Mouse (Mus musculus) heart, embryonic 13.5 days (tissue): ENCODE results near the gene 1700080E11Rik. TPM values are rescaled to one million over a fixed set of nuclear protein-coding genes. Genes with fewer than 3 reads are reported as not detected.
A peak's percentile ranks its signal among the peaks of the same experiment; 100 is the strongest.
"Not testable (repeated sequence)": the region's sequence is repeated elsewhere in the genome, so short reads cannot be mapped to it uniquely, and the experiment has no call there.

Experiments
- ATAC-seq: fragments of 200-750 bp; cut with Nextera tagmentation; 2 replicates; pipeline ENCODE4 v1.8.0; 2017; ENCODE audit warnings: moderate TSS enrichment; ENCODE audit not compliant: insufficient number of reproducible peaks, low FRiP score, low TSS enrichment; ENCODE audit errors: extremely low read depth
- H3K27ac ChIP-seq: fragments of 300-500 bp; sonication (generic); replicated peaks from 2 replicates; pipeline ENCODE4 v1.5.1; 2015; ENCODE audit warnings: moderate library complexity, mild to moderate bottlenecking, inconsistent platforms
- H3K27me3 ChIP-seq: fragments of 300-500 bp; sonication (generic); replicated peaks from 2 replicates; pipeline ENCODE4 v1.6.1; 2015; ENCODE audit warnings: mild to moderate bottlenecking, inconsistent platforms
- H3K36me3 ChIP-seq: fragments of 300-500 bp; sonication (generic); 2 replicates; pipeline ENCODE4 v1.6.1; 2015; ENCODE audit warnings: mild to moderate bottlenecking, inconsistent platforms
- H3K4me1 ChIP-seq: fragments of 300-500 bp; sonication (generic); 2 replicates; pipeline ENCODE4 v1.6.1; 2015; ENCODE audit warnings: inconsistent platforms
- H3K4me2 ChIP-seq: fragments of 300-500 bp; sonication (generic); 2 replicates; pipeline ENCODE4 v1.6.1; 2015; ENCODE audit warnings: inconsistent platforms, mild to moderate bottlenecking, moderate library complexity
- H3K4me3 ChIP-seq: fragments of 300-500 bp; sonication (generic); 2 replicates; pipeline ENCODE4 v1.5.1; 2015; ENCODE audit warnings: moderate library complexity, mild to moderate bottlenecking, inconsistent platforms
- H3K9ac ChIP-seq: fragments of 300-500 bp; sonication (generic); 2 replicates; pipeline ENCODE4 v1.6.1; 2015; ENCODE audit warnings: inconsistent platforms, mild to moderate bottlenecking, moderate library complexity
- H3K9me3 ChIP-seq: fragments of 300-500 bp; sonication (generic); 2 replicates; pipeline ENCODE4 v1.6.1; 2016; ENCODE audit warnings: inconsistent platforms
- WGBS: fragments of 180-500 bp; shearing (Covaris S2); methylation state at CpG from one replicate; pipeline ENCODE4 v1.1.7; 2015; ENCODE audit warnings: mixed read lengths; 5-methylcytosine and 5-hydroxymethylcytosine counted together
- polyA plus RNA-seq: library from polyadenylated mRNA; unstranded; fragments of >200 nt; fragmentation: Nextera tagmentation; extraction: Ambion mirVana; gene quantifications from 2 replicates; pipeline ENCODE4 v1.2.1, GENCODE M21; 2015

1700080E11Rik gene
- polyA plus RNA-seq = not detected in 2 replicates

GRCm38 (mm10) chr9:105144992-105145391 lies at the start of gene 1700080E11Rik:
Gene 1700080E11Rik, minus strand, starts transcription at chr9:105145092.
- H3K9me3 ChIP-seq = no peaks in the 10 kb centered on the region
- no peak within 1 kb of the TSS for H3K27ac ChIP-seq
- H3K4me3 ChIP-seq = no peak within 1 kb of the TSS
- H3K4me2 ChIP-seq = no peak within 1 kb of the TSS
- ATAC-seq = no peak
- 70% methylated on average over 6 of the region's 6 CpGs for WGBS
- H3K4me1 ChIP-seq = no peaks in the 10 kb centered on the region
- no peak within 1 kb of the TSS for H3K9ac ChIP-seq
- no peaks in the 10 kb centered on the region for H3K36me3 ChIP-seq
- no peaks in the 10 kb centered on the region for H3K27me3 ChIP-seq

- no peak overlapping the region for H3K27ac ChIP-seq
- no peaks in the 10 kb centered on the region for H3K36me3 ChIP-seq
- H3K4me2 ChIP-seq = no peak overlapping the region
- WGBS = 53% methylated on average over 3 of the region's 3 CpGs
- no peaks in the 10 kb centered on the region for H3K27me3 ChIP-seq
- no peak for ATAC-seq
- H3K9me3 ChIP-seq = no peaks in the 10 kb centered on the region
- no peak overlapping the region for H3K4me3 ChIP-seq
- H3K9ac ChIP-seq = no peak overlapping the region
- H3K4me1 ChIP-seq = no peaks in the 10 kb centered on the region
Measured at GRCm38 (mm10) chr9:105186725-105187124, 41.8 kb upstream of the 1700080E11Rik start.

GRCm38 (mm10) chr9:105182392-105182791 lies 37.5 kb upstream of the 1700080E11Rik start:
- Histone ChIP-seq H3K27ac (no peak overlapping the region), H3K4me2 (no peak overlapping the region)
- 79% methylated on average over 3 of the region's 3 CpGs for WGBS

DNA sequence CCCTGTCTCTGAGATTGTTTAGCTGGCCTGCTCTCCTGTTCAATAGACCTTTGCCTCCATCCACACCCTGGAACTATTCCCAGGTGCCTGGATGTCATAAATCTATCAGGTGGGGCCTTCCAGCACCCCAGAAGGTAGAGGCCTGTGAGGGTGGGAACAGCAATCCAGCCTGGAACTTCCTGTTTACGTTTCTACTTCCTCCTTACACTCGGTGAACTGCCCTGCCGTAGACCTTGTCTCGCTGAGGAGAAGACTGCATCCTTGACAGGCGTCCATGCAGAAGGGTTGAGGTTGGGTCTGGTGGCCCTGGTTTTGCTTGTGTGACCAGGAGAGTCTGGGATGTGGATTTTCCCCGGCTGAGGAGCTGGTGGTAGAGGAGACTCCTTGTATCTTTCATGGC lies 5.7 kb downstream of the 1700080E11Rik start:
- 61% methylated on average over 6 of the region's 6 CpGs for WGBS
- H3K9ac ChIP-seq = no peak overlapping the region

More at GRCm38 (mm10) chr9:105182392-105182791, 37.5 kb upstream of the 1700080E11Rik start:
- Histone ChIP-seq H3K9ac (no peak overlapping the region), H3K27me3 (no peaks in the 10 kb centered on the region), H3K4me3 (no peak overlapping the region), H3K9me3 (no peaks in the 10 kb centered on the region), H3K36me3 (no peaks in the 10 kb centered on the region), H3K4me1 (no peaks in the 10 kb centered on the region)
- ATAC-seq = no peak

DNA sequence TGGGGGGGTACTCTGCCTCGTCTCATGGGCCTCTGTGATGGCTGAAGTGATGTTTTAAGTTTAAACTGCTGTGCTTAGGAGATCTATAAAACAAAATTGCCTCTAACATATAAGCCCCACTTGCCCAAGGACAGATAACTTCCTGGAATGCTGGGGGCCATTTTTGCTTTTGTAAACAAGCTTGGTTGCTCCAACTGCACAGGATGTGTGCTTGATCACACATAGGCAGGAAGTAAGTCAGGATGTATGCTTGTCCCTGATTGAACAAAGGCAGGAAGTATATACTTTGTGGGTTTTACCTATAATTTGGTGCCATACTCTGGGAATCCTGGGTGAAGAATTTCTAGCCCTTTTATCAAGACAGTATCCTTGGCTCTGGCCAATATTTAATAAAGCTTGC lies 8.5 kb downstream of the 1700080E11Rik start:
- Histone ChIP-seq H3K9ac (no peak overlapping the region), H3K36me3 (no peaks in the 10 kb centered on the region), H3K27ac (no peak overlapping the region), H3K9me3 (no peaks in the 10 kb centered on the region), H3K4me3 (no peak overlapping the region), H3K4me1 (peaks cover 6% of the 10 kb centered on the region; the same call in 1 of the 2 replicates), H3K27me3 (no peaks in the 10 kb centered on the region), H3K4me2 (no peak overlapping the region)
- 42% methylated on average over 1 of the region's 1 CpGs for WGBS
- no peak for ATAC-seq

More for the DNA sequence above, 5.7 kb downstream of the 1700080E11Rik start:
- Histone ChIP-seq H3K4me2 (no peak overlapping the region), H3K27me3 (no peaks in the 10 kb centered on the region), H3K4me1 (no peaks in the 10 kb centered on the region), H3K9me3 (no peaks in the 10 kb centered on the region), H3K4me3 (no peak overlapping the region), H3K27ac (no peak overlapping the region), H3K36me3 (no peaks in the 10 kb centered on the region)
- ATAC-seq = no peak

GRCm38 (mm10) chr9:105134536-105134935 lies 10.4 kb downstream of the 1700080E11Rik start:
- no peaks in the 10 kb centered on the region for H3K36me3 ChIP-seq
- no peak overlapping the region for H3K4me3 ChIP-seq
- no peak overlapping the region for H3K27ac ChIP-seq
- 79% methylated on average over 5 of the region's 5 CpGs for WGBS
- H3K9ac ChIP-seq = no peak overlapping the region
- no peak overlapping the region for H3K4me2 ChIP-seq
- no peaks in the 10 kb centered on the region for H3K9me3 ChIP-seq
- no peaks in the 10 kb centered on the region for H3K27me3 ChIP-seq
- no peak for ATAC-seq
- H3K4me1 ChIP-seq = peaks cover 14% of the 10 kb centered on the region

- Histone ChIP-seq H3K27me3 (no peaks in the 10 kb centered on the region), H3K4me1 (peaks cover 14% of the 10 kb centered on the region), H3K4me3 (peak overlapping the region; percentile 75), H3K9me3 (no peaks in the 10 kb centered on the region), H3K27ac (no peak overlapping the region), H3K36me3 (no peaks in the 10 kb centered on the region), H3K4me2 (peak overlapping the region; percentile 94), H3K9ac (peak overlapping the region; percentile 81)
- ATAC-seq = no peak
- WGBS = 25% methylated on average over 5 of the region's 5 CpGs
Measured at GRCm38 (mm10) chr9:105132002-105132367, 12.9 kb downstream of the 1700080E11Rik start.

DNA sequence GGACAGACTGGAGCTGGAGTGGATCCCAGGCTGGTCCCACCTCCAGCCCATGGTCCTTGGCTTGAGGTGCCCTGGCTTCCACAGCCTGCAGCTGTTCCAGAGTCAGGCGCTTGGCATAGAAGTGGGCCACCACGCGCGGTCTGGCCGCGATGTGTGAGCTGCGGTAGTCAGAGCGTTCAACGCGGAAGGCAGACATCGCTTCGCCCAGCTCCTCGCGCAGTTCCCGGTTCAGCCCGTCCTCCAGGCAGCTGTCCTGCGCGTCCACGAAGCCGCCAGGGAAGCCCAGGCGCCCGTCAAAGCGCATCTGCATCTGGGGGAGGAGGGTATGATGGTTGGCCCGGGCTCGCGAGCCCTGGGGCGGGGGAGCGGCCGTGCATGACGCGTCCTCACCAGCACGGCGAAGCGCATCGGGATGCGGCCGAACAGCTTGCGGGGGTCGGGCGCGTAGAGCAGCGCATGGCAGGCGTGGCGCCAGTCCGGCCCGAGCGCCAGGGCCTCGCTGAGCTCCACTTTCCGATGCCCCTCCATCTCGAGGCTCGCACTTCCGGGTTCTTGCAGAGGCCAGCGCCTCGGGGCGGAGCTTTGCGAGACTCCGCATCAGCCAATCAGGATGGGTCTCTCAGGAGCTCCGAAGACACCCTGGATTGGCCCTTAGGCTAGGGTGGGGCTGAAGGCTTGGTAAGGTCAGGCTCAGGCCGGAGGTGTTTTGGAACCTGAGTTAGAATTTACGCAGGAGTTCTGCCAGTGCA lies 13.5 kb downstream of the 1700080E11Rik start, which contains the start of gene Nudt16:
Nudt16 (minus strand) TSS at position 572 of the 749 bp plus-strand sequence.
- H3K27me3 ChIP-seq = no peaks in the 10 kb centered on the region
- peaks cover 14% of the 10 kb centered on the region for H3K4me1 ChIP-seq
- peak within 1 kb of the TSS; percentile 63 for H3K27ac ChIP-seq
- peak; percentile 93 for ATAC-seq
- WGBS = 1% methylated on average over 50 of the region's 60 CpGs
- peak within 1 kb of the TSS; percentile 94 for H3K4me2 ChIP-seq
- H3K9ac ChIP-seq = peak within 1 kb of the TSS; percentile 81
- H3K36me3 ChIP-seq = no peaks in the 10 kb centered on the region
- H3K9me3 ChIP-seq = no peaks in the 10 kb centered on the region
- peak within 1 kb of the TSS; percentile 75 for H3K4me3 ChIP-seq

- Histone ChIP-seq H3K9ac (no peak overlapping the region), H3K4me1 (peaks cover 14% of the 10 kb centered on the region), H3K4me2 (peak overlapping the region; percentile 94), H3K27ac (no peak overlapping the region), H3K4me3 (0 out of 2 replicates have a peak overlapping the region, but pooled peaks have one; percentile 75), H3K27me3 (no peaks in the 10 kb centered on the region), H3K36me3 (no peaks in the 10 kb centered on the region), H3K9me3 (no peaks in the 10 kb centered on the region)
- ATAC-seq = no peak
- WGBS = 89% methylated on average over 8 of the region's 8 CpGs
Measured at GRCm38 (mm10) chr9:105130331-105130730, 14.6 kb downstream of the 1700080E11Rik start.

DNA sequence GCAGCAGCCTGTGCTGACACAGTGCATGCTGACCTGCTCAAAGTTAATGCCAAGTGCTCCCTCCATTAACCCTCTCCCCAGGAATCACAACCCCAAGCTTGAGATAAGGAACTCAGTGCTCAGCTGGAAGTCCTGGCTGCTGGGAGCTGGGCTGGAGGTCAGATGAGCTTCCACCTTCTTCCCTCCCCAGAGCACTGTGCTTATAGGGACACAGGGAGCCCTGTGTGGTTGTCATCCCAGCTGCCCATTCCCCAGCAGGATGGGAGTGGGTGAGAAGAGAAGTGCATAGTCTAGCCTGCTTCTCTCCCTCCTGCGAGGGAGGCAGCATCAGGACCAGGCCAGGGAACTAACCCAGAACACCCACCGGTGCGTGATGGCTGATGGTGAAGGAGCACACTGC lies 19.7 kb downstream of the 1700080E11Rik start:
- not testable (repeated sequence) for H3K27me3 ChIP-seq, H3K9ac ChIP-seq, H3K4me2 ChIP-seq, H3K9me3 ChIP-seq, ATAC-seq, H3K27ac ChIP-seq, H3K4me3 ChIP-seq, H3K36me3 ChIP-seq, H3K4me1 ChIP-seq
- 52% methylated on average over 3 of the region's 3 CpGs for WGBS

DNA sequence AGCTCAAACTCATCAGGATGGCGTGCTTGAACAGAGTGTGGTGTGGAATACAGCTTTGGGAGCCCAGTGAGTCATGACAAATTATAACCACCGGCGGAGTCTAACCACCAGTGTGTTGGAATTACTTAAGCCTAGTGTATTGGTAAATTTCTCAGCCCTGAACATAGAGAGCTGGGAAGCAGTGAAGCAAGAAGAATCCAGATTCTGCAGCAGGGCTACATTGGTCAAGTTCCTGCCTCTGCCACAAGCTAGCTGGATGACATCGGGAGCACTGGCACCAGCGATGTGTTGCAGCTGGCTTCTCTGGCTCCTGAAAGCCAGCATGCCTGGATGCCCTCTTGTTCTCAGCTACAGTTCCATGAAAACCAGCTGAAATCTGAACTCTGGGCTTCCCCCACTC lies 41.0 kb downstream of the 1700080E11Rik start:
- no peak overlapping the region for H3K27ac ChIP-seq
- WGBS = 88% methylated on average over 5 of the region's 5 CpGs
- H3K9me3 ChIP-seq = no peaks in the 10 kb centered on the region
- no peak overlapping the region for H3K4me3 ChIP-seq
- H3K27me3 ChIP-seq = no peaks in the 10 kb centered on the region; the same call in 1 of the 2 replicates
- H3K36me3 ChIP-seq = no peaks in the 10 kb centered on the region
- H3K9ac ChIP-seq = no peak overlapping the region
- no peaks in the 10 kb centered on the region for H3K4me1 ChIP-seq
- ATAC-seq = no peak
- no peak overlapping the region for H3K4me2 ChIP-seq

DNA sequence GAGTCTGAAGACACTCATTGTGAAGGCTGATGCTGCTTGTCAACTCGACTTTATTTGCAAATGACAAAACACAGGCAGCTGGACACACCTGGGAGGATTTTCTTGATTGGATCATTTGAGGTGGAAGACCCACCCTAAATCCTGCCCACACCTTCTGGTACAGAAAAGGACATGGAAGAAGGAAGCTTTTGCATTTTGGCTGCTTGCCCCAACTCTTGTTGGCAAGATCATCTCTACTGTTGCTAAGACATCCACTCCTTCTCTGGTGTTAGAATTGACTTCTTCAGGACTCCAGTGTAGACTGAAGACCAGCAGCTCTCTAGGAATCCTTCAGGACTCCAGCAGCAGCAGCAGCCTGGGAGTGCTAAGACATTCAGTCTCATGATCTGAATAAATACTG lies 43.0 kb downstream of the 1700080E11Rik start:
- WGBS = 36% methylated on average over 1 of the region's 1 CpGs
- Histone ChIP-seq H3K27ac (no peak overlapping the region), H3K4me3 (no peak overlapping the region)

More for the DNA sequence above, 43.0 kb downstream of the 1700080E11Rik start:
- no peak overlapping the region for H3K4me2 ChIP-seq
- no peaks in the 10 kb centered on the region for H3K9me3 ChIP-seq
- no peaks in the 10 kb centered on the region for H3K4me1 ChIP-seq
- no peaks in the 10 kb centered on the region for H3K36me3 ChIP-seq
- no peak overlapping the region for H3K9ac ChIP-seq
- H3K27me3 ChIP-seq = no peaks in the 10 kb centered on the region; the same call in 1 of the 2 replicates
- no peak for ATAC-seq
